Mouse (Mus musculus) hindbrain, embryonic 11.5 days (tissue): ENCODE measurements around the gene Espn. TPM values are rescaled to one million over a fixed set of nuclear protein-coding genes. Genes with fewer than 3 reads are reported as not detected.

Experiments
- ATAC-seq: fragments of 200-750 bp; cut with Nextera tagmentation; 2 replicates; pipeline ENCODE4 v1.8.0; 2017; ENCODE audit warnings: mild to moderate bottlenecking, moderate TSS enrichment, moderate library complexity; ENCODE audit not compliant: low FRiP score
- DNase-seq: peaks from one replicate; pipeline ENCODE4 v3.0.0-alpha.2; 2015; ENCODE audit warnings: low spot score
- H3K27ac ChIP-seq: fragments of 300-500 bp; sonication (generic); 2 replicates; pipeline ENCODE4 v1.5.1; 2014; ENCODE audit warnings: mild to moderate bottlenecking, low read depth, low read length
- H3K27me3 ChIP-seq: fragments of 300-500 bp; sonication (generic); 2 replicates; pipeline ENCODE4 v1.6.1; 2014; ENCODE audit warnings: mild to moderate bottlenecking, low read length, moderate library complexity, mixed read lengths; ENCODE audit not compliant: control insufficient read depth, insufficient read depth
- H3K36me3 ChIP-seq: fragments of 300-500 bp; sonication (generic); 2 replicates; pipeline ENCODE4 v1.6.1; 2014; ENCODE audit warnings: mild to moderate bottlenecking, low read length, moderate library complexity, mixed read lengths; ENCODE audit not compliant: control insufficient read depth, insufficient read depth
- H3K4me1 ChIP-seq: fragments of 300-500 bp; sonication (generic); replicated peaks from 2 replicates; pipeline ENCODE4 v1.6.1; 2014; ENCODE audit warnings: low read length, mixed read lengths; ENCODE audit not compliant: control insufficient read depth, insufficient read depth
- H3K4me2 ChIP-seq: fragments of 300-500 bp; sonication (generic); replicated peaks from 2 replicates; pipeline ENCODE4 v1.6.1; 2014; ENCODE audit warnings: mild to moderate bottlenecking, low read depth, low read length
- H3K4me3 ChIP-seq: fragments of 300-500 bp; sonication (generic); 2 replicates; pipeline ENCODE4 v1.5.1; 2014; ENCODE audit warnings: low read depth, low read length
- H3K9ac ChIP-seq: fragments of 300-500 bp; sonication (generic); 2 replicates; pipeline ENCODE4 v1.6.1; 2014; ENCODE audit warnings: low read depth, low read length
- H3K9me3 ChIP-seq: fragments of 300-500 bp; sonication (generic); 2 replicates; pipeline ENCODE4 v1.6.1; 2016; ENCODE audit warnings: low read length; ENCODE audit not compliant: control insufficient read depth
- WGBS: fragments of 180-500 bp; shearing (Covaris S2); extraction: QIAGEN DNeasy Blood & Tissue Kit; methylation state at CpG from one replicate; pipeline ENCODE4 v1.1.7; 2014; 5-methylcytosine and 5-hydroxymethylcytosine counted together
- polyA plus RNA-seq: library from polyadenylated mRNA; unstranded; fragments of >200 nt; fragmentation: Nextera tagmentation; extraction: Ambion mirVana; gene quantifications from 2 replicates; pipeline ENCODE4 v1.2.1, GENCODE M21; 2014

Gene Espn
- 1.4 and 2.0 TPM in 2 replicates for polyA plus RNA-seq

GRCm38 (mm10) chr4:152151966-152152544, at the start of gene Espn:
TSS of gene Espn (minus strand) at chr4:152152371.
- Histone ChIP-seq H3K4me3 (peak within 1 kb of the TSS; percentile 30), H3K9ac (peak within 1 kb of the TSS; percentile 45; the same call in 1 of the 2 replicates), H3K4me1 (peaks cover 8% of the 10 kb centered on the region), H3K4me2 (peak within 1 kb of the TSS; percentile 44), H3K36me3 (no peaks in the 10 kb centered on the region), H3K27me3 (peaks cover 42% of the 10 kb centered on the region), H3K9me3 (no peaks in the 10 kb centered on the region), H3K27ac (no peak within 1 kb of the TSS)
- WGBS = under 1% methylated on average over 55 of the region's 57 CpGs
- DNase-seq (peak; percentile 74), ATAC-seq (peak; percentile 71)

GRCm38 (mm10) chr4:152201492-152201891, 49.3 kb upstream of the Espn start:
- Histone ChIP-seq H3K36me3 (no peaks in the 10 kb centered on the region), H3K9me3 (no peaks in the 10 kb centered on the region), H3K27ac (no peak overlapping the region), H3K4me3 (no peak overlapping the region), H3K27me3 (no peaks in the 10 kb centered on the region), H3K4me1 (no peaks in the 10 kb centered on the region), H3K9ac (no peak overlapping the region), H3K4me2 (no peak overlapping the region)
- no peak for ATAC-seq
- no peak for DNase-seq
- 79% methylated on average over 6 of the region's 6 CpGs for WGBS

DNA sequence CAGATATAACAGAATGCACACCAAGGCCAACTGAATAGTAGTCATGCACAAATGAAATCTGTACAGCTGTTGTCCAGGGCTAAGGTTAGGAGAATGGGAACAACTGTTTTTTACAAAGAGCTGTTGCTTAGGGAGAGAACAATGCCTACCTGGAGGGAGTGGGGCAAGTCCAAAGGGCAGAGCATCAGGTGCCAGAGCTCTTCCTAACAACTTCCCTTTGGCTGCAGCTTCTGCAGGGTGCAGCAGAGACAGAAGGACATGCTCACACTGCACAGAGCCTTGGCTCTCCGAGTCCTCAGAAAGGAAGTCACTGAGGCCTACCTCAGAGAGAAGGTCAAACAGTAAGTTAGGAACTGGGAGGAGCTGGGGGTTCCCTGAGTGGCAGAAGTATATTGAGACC, 47.4 kb upstream of the Espn start:
- H3K4me2 ChIP-seq = no peak overlapping the region
- H3K27me3 ChIP-seq = no peaks in the 10 kb centered on the region
- H3K9ac ChIP-seq = no peak overlapping the region
- no peak for DNase-seq
- H3K36me3 ChIP-seq = no peaks in the 10 kb centered on the region
- H3K9me3 ChIP-seq = no peaks in the 10 kb centered on the region
- H3K4me3 ChIP-seq = no peak overlapping the region
- 79% methylated on average over 1 of the region's 1 CpGs for WGBS
- no peaks in the 10 kb centered on the region for H3K4me1 ChIP-seq
- no peak overlapping the region for H3K27ac ChIP-seq
- no peak for ATAC-seq

GRCm38 (mm10) chr4:152197545-152197944, 45.4 kb upstream of the Espn start:
- DNase-seq (no peak), ATAC-seq (no peak)
- Histone ChIP-seq H3K9ac (no peak overlapping the region), H3K9me3 (no peaks in the 10 kb centered on the region), H3K27ac (no peak overlapping the region), H3K27me3 (no peaks in the 10 kb centered on the region), H3K4me3 (no peak overlapping the region), H3K36me3 (no peaks in the 10 kb centered on the region), H3K4me1 (no peaks in the 10 kb centered on the region; the same call in 1 of the 2 replicates), H3K4me2 (no peak overlapping the region)
- WGBS = 86% methylated on average over 5 of the region's 5 CpGs

DNA sequence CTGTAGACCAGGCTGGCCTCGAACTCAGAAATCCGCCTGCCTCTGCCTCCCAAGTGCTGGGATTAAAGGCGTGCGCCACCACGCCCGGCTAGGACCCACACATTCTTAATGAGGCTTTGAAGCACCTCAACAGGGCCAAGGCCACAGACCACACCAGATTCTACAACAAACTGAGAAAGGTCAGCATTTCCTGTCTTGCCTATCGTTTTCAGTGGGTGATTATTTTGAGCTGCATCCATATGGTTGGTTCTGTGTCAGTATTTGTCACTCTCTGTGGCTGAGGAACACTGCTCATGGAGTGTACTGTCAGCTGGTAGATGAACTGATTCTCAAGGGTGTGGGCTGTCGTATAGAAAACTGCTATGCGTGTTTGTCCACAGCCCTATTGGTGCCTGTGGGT, 44.1 kb upstream of the Espn start:
- no peak for DNase-seq
- Histone ChIP-seq H3K27ac (no peak overlapping the region), H3K4me3 (no peak overlapping the region), H3K4me1 (no peaks in the 10 kb centered on the region; the same call in 1 of the 2 replicates), H3K9me3 (no peaks in the 10 kb centered on the region), H3K36me3 (no peaks in the 10 kb centered on the region), H3K4me2 (no peak overlapping the region), H3K9ac (no peak overlapping the region), H3K27me3 (no peaks in the 10 kb centered on the region)
- 87% methylated on average over 7 of the region's 9 CpGs for WGBS
- ATAC-seq = no peak

- no peak for ATAC-seq
- WGBS = 91% methylated on average over 3 of the region's 3 CpGs
- H3K4me2 ChIP-seq = no peak overlapping the region
- H3K27ac ChIP-seq = no peak overlapping the region
- no peak for DNase-seq
- no peaks in the 10 kb centered on the region; the same call in 1 of the 2 replicates for H3K4me1 ChIP-seq
- no peaks in the 10 kb centered on the region for H3K27me3 ChIP-seq
- H3K9me3 ChIP-seq = no peaks in the 10 kb centered on the region
- no peak overlapping the region for H3K9ac ChIP-seq
- H3K4me3 ChIP-seq = no peak overlapping the region
- H3K36me3 ChIP-seq = no peaks in the 10 kb centered on the region
These were observed 42.5 kb upstream of the Espn start for GRCm38 (mm10) chr4:152194476-152195175.

- no peaks in the 10 kb centered on the region for H3K36me3 ChIP-seq
- H3K4me1 ChIP-seq = no peaks in the 10 kb centered on the region; the same call in 1 of the 2 replicates
- H3K4me3 ChIP-seq = no peak overlapping the region
- no peak for ATAC-seq
- no peak overlapping the region for H3K4me2 ChIP-seq
- no peaks in the 10 kb centered on the region for H3K27me3 ChIP-seq
- peak overlapping the region; percentile 42; the same call in 1 of the 2 replicates for H3K27ac ChIP-seq
- H3K9ac ChIP-seq = no peak overlapping the region
- H3K9me3 ChIP-seq = no peaks in the 10 kb centered on the region
- no peak for DNase-seq
- WGBS = 47% methylated on average over 4 of the region's 4 CpGs
These were observed 40.4 kb upstream of the Espn start for GRCm38 (mm10) chr4:152192569-152192968.

- Histone ChIP-seq H3K36me3 (no peaks in the 10 kb centered on the region), H3K27me3 (no peaks in the 10 kb centered on the region), H3K4me2 (no peak overlapping the region), H3K9me3 (no peaks in the 10 kb centered on the region), H3K27ac (no peak overlapping the region), H3K9ac (no peak overlapping the region), H3K4me1 (peaks cover 12% of the 10 kb centered on the region), H3K4me3 (no peak overlapping the region)
- DNase-seq (no peak), ATAC-seq (no peak)
- 86% methylated on average over 5 of the region's 5 CpGs for WGBS
These were observed 38.5 kb upstream of the Espn start for GRCm38 (mm10) chr4:152190701-152191100.
